Mouse (Mus musculus): ENCODE data around the gene Sstr2. TPM values are rescaled to one million over a fixed set of nuclear protein-coding genes. Genes with fewer than 3 reads are reported as not detected.

Sstr2 gene
- polyA plus RNA-seq, 1 experiment from 2014 or later: 15.5 TPM

DNA sequence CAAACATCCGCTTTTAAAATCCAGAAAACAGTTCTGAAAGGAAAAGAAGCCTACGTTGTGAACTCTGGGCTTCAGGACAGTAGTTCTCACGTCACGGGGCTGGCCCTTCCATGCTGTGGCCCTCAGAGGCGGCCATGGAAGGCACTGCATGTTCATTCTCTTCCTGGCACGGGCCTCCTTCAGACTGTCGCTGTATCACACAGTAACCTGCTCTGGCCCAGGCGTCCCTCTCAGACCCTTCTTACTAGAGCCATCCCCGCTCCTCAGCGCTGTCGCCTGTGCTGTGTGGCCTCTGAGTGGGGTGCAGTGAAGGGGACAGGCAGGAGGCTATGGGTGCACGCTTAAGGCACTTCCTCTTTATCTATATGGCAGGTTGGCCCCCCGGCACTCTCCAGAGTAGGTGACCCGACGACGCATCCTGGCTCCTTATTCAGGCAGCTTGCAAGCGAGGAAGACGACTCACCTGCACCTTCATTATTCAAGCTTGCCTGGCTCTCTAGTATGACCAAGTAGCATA lies 42.8 kb downstream of the Sstr2 start:
- Histone ChIP-seq H3K4me1 (no peaks in the 10 kb centered on the region), H3K4me3 (no peak overlapping the region), H3K27ac (no peak overlapping the region), H3K9me3 (no peaks in the 10 kb centered on the region), H3K27me3 (replicated peaks) (no peaks in the 10 kb centered on the region), H3K4me2 (no peak overlapping the region), H3K9ac (no peak overlapping the region), H3K36me3 (replicated peaks) (peaks cover 50% of the 10 kb centered on the region)
- 92% methylated on average over 18 of the region's 18 CpGs for WGBS
- ATAC-seq (replicated peaks): no peak

GRCm38 (mm10) chr11:113664279-113664678 lies 45.1 kb downstream of the Sstr2 start:
- no peaks in the 10 kb centered on the region for H3K9me3 ChIP-seq
- no peak for ATAC-seq (replicated peaks)
- H3K27me3 ChIP-seq (replicated peaks): no peaks in the 10 kb centered on the region
- H3K27ac ChIP-seq: no peak overlapping the region
- no peak overlapping the region for H3K9ac ChIP-seq
- H3K4me2 ChIP-seq: no peak overlapping the region
- WGBS: 63% methylated on average over 2 of the region's 2 CpGs
- H3K36me3 ChIP-seq (replicated peaks): peaks cover 34% of the 10 kb centered on the region
- H3K4me3 ChIP-seq: no peak overlapping the region
- H3K4me1 ChIP-seq: no peaks in the 10 kb centered on the region

DNA sequence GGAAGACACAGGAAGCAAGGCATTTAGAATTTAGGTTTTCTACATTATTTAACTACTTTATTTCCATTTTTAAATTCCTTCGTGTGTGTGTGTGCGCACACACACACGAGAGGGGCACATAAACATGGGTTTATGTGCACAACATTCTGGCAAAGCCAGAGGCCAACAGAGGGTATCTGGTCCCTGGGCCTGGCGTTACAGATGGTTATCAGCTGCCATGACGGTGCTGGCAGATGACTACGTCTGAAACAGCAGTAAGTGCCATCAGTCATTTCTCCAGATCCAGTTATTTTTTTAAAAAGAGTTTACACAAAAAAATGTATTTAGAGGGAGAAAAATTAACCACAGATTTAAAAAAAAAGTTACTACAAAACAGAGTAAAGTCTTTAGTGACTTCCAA lies 47.1 kb downstream of the Sstr2 start:
- Histone ChIP-seq H3K4me3 (no peak overlapping the region), H3K9me3 (no peaks in the 10 kb centered on the region), H3K36me3 (replicated peaks) (peaks cover 28% of the 10 kb centered on the region), H3K4me2 (no peak overlapping the region), H3K4me1 (no peaks in the 10 kb centered on the region), H3K27ac (no peak overlapping the region), H3K9ac (no peak overlapping the region), H3K27me3 (replicated peaks) (no peaks in the 10 kb centered on the region)
- WGBS: 87% methylated on average over 6 of the region's 6 CpGs
- no peak for ATAC-seq (replicated peaks)

GRCm38 (mm10) chr11:113666648-113667047 lies 47.5 kb downstream of the Sstr2 start:
- WGBS: 66% methylated on average over 10 of the region's 10 CpGs
- H3K4me2 ChIP-seq: no peak overlapping the region
- no peak overlapping the region for H3K4me3 ChIP-seq
- no peak overlapping the region for H3K27ac ChIP-seq
- no peak for ATAC-seq (replicated peaks)
- H3K27me3 ChIP-seq (replicated peaks): no peaks in the 10 kb centered on the region
- peaks cover 23% of the 10 kb centered on the region for H3K36me3 ChIP-seq (replicated peaks)
- H3K9ac ChIP-seq: no peak overlapping the region
- no peaks in the 10 kb centered on the region for H3K9me3 ChIP-seq
- no peaks in the 10 kb centered on the region for H3K4me1 ChIP-seq

GRCm38 (mm10) chr11:113667122-113667521 lies 48.0 kb downstream of the Sstr2 start:
- no peaks in the 10 kb centered on the region for H3K9me3 ChIP-seq
- H3K36me3 ChIP-seq (replicated peaks): peaks cover 18% of the 10 kb centered on the region
- no peak for ATAC-seq (replicated peaks)
- H3K27ac ChIP-seq: no peak overlapping the region
- H3K4me3 ChIP-seq: no peak overlapping the region
- no peak overlapping the region for H3K9ac ChIP-seq
- WGBS: 71% methylated on average over 2 of the region's 2 CpGs
- no peak overlapping the region for H3K4me2 ChIP-seq
- no peaks in the 10 kb centered on the region for H3K4me1 ChIP-seq
- H3K27me3 ChIP-seq (replicated peaks): no peaks in the 10 kb centered on the region

DNA sequence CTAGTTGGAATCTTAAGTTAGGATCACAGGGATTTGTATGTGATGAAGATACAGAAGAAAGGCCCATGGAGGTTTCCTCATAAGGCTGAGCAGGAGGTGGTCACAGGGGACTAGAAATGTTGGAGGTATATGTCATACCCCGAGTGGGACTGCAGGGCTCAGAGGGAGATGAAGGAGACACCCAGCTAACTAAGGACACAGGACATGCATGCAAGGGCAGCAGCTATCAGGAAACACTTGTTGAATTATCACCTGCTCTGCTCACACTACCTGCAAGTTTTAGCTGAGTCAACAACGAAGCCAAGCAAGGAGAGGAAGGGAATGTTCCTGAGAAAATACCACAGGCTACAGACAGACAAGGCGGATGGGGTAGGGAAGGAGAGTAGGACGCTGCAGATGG lies 48.6 kb downstream of the Sstr2 start:
- no peak overlapping the region for H3K4me2 ChIP-seq
- no peaks in the 10 kb centered on the region for H3K4me1 ChIP-seq
- no peak overlapping the region for H3K27ac ChIP-seq
- H3K27me3 ChIP-seq (replicated peaks): no peaks in the 10 kb centered on the region
- no peak overlapping the region for H3K9ac ChIP-seq
- no peak for ATAC-seq (replicated peaks)
- H3K36me3 ChIP-seq (replicated peaks): peaks cover 13% of the 10 kb centered on the region; the same call in 1 of the 2 replicates
- H3K9me3 ChIP-seq: no peaks in the 10 kb centered on the region
- H3K4me3 ChIP-seq: no peak overlapping the region
- 92% methylated on average over 4 of the region's 4 CpGs for WGBS

- H3K4me2 ChIP-seq: no peak overlapping the region
- H3K9me3 ChIP-seq: no peaks in the 10 kb centered on the region
- no peak for ATAC-seq (replicated peaks)
- H3K36me3 ChIP-seq (replicated peaks): peaks cover 13% of the 10 kb centered on the region; the same call in 1 of the 2 replicates
- H3K4me3 ChIP-seq: no peak overlapping the region
- no peaks in the 10 kb centered on the region for H3K27me3 ChIP-seq (replicated peaks)
- WGBS: 93% methylated on average over 5 of the region's 5 CpGs
- no peak overlapping the region for H3K9ac ChIP-seq
- H3K4me1 ChIP-seq: no peaks in the 10 kb centered on the region
- H3K27ac ChIP-seq: no peak overlapping the region
These were observed 49.7 kb downstream of the Sstr2 start for GRCm38 (mm10) chr11:113668857-113669256.

GRCm38 (mm10) chr11:113669711-113670110 lies 50.6 kb downstream of the Sstr2 start:
- Histone ChIP-seq H3K9me3 (no peaks in the 10 kb centered on the region), H3K4me2 (no peak overlapping the region), H3K9ac (no peak overlapping the region), H3K27me3 (replicated peaks) (no peaks in the 10 kb centered on the region), H3K4me3 (no peak overlapping the region), H3K4me1 (no peaks in the 10 kb centered on the region), H3K27ac (no peak overlapping the region), H3K36me3 (replicated peaks) (peaks cover 8% of the 10 kb centered on the region; the same call in 1 of the 2 replicates)
- ATAC-seq (replicated peaks): no peak
- 84% methylated on average over 4 of the region's 4 CpGs for WGBS

- WGBS: 92% methylated on average over 4 of the region's 4 CpGs
- Histone ChIP-seq H3K4me1 (0 out of 2 replicates have a peak, but pooled peaks cover 3% of the 10 kb centered on the region), H3K4me3 (no peak overlapping the region), H3K27ac (no peak overlapping the region), H3K36me3 (replicated peaks) (peaks cover 13% of the 10 kb centered on the region; the same call in 1 of the 2 replicates), H3K27me3 (replicated peaks) (no peaks in the 10 kb centered on the region), H3K9ac (no peak overlapping the region), H3K4me2 (no peak overlapping the region), H3K9me3 (no peaks in the 10 kb centered on the region)
- no peak for ATAC-seq (replicated peaks)
These were observed 54.5 kb downstream of the Sstr2 start for GRCm38 (mm10) chr11:113673614-113674013.

DNA sequence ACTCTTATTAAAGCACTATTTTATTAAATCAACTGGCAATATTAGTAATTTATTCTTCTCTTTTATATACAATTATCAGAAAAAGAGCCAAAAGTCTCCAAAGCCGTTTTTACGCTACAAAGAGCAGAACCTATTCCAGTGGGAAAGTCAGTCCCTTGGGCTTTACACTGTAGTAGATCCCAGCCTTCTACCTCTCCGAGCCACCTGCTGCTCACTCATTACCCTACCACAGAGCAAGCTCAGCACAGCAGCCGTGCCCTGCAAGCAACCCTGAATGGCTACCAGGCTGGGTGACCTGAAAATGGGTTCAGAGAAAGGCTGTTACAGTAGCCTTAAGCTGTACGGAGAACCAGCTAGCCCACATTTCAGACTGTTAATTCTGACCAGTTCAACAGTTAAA lies 55.5 kb downstream of the Sstr2 start:
- H3K36me3 ChIP-seq (replicated peaks): peaks cover 13% of the 10 kb centered on the region; the same call in 1 of the 2 replicates
- no peaks in the 10 kb centered on the region for H3K27me3 ChIP-seq (replicated peaks)
- no peak overlapping the region for H3K4me2 ChIP-seq
- H3K9ac ChIP-seq: no peak overlapping the region
- ATAC-seq (replicated peaks): no peak
- 83% methylated on average over 5 of the region's 5 CpGs for WGBS
- no peaks in the 10 kb centered on the region for H3K9me3 ChIP-seq
- H3K4me1 ChIP-seq: 0 out of 2 replicates have a peak, but pooled peaks cover 3% of the 10 kb centered on the region
- no peak overlapping the region for H3K27ac ChIP-seq
- no peak overlapping the region for H3K4me3 ChIP-seq

Other genes with a start within 250 kb of the Sstr2 start
- gene Cog1, start 29.8 kb downstream of the Sstr2 start, polyA plus RNA-seq (2015; fragmentation: Nextera tagmentation; extraction: Ambion mirVana): 39.8 and 40.7 TPM in 2 replicates
- gene Slc39a11, start 30.7 kb downstream of the Sstr2 start, polyA plus RNA-seq (2015; fragmentation: Nextera tagmentation; extraction: Ambion mirVana): 33.9 and 35.3 TPM in 2 replicates
- gene Fam104a, start 64.8 kb downstream of the Sstr2 start, polyA plus RNA-seq (2015; fragmentation: Nextera tagmentation; extraction: Ambion mirVana): 42.9 and 43.1 TPM in 2 replicates
- gene D11Wsu47e, start 65.1 kb downstream of the Sstr2 start, polyA plus RNA-seq (2015; fragmentation: Nextera tagmentation; extraction: Ambion mirVana): 30.3 and 30.7 TPM in 2 replicates
- gene Cpsf4l, start 90.7 kb downstream of the Sstr2 start, polyA plus RNA-seq (2015; fragmentation: Nextera tagmentation; extraction: Ambion mirVana): 0.22 and 0.73 TPM in 2 replicates
- gene Cdc42ep4, start 132.5 kb downstream of the Sstr2 start, polyA plus RNA-seq (2015; fragmentation: Nextera tagmentation; extraction: Ambion mirVana): 72.0 and 72.4 TPM in 2 replicates